Mouse (Mus musculus) small intestine, adult 2 months (tissue): ENCODE data around the gene Lbr. TPM values are rescaled to one million over a fixed set of nuclear protein-coding genes. Genes with fewer than 3 reads are reported as not detected.

Experiments used
- H3K27ac ChIP-seq: fragments of 200-500 bp; 2 replicates; pipeline ENCODE4 v1.5.1; 2012; ENCODE audit warnings: low read depth, low read length, control low read depth, inconsistent platforms; ENCODE audit not compliant: insufficient read depth
- H3K27me3 ChIP-seq: fragments of 200-500 bp; 2 replicates; pipeline ENCODE4 v1.6.1; 2012; ENCODE audit warnings: mild to moderate bottlenecking, moderate library complexity, low read length, inconsistent platforms; ENCODE audit not compliant: control insufficient read depth, insufficient read depth
- H3K36me3 ChIP-seq: fragments of 200-500 bp; 2 replicates; pipeline ENCODE4 v1.6.1; 2012; ENCODE audit warnings: mild to moderate bottlenecking, low read length, control low read depth, inconsistent platforms; ENCODE audit not compliant: control insufficient read depth, insufficient read depth
- H3K4me1 ChIP-seq: fragments of 200-500 bp; 2 replicates; pipeline ENCODE4 v1.6.1; 2012; ENCODE audit warnings: low read length, inconsistent platforms, mixed read lengths; ENCODE audit not compliant: control insufficient read depth, insufficient read depth, insufficient read length
- H3K4me3 ChIP-seq: fragments of 200-500 bp; 2 replicates; pipeline ENCODE4 v1.5.1; 2012; ENCODE audit warnings: low read depth, mild to moderate bottlenecking, control low read depth, inconsistent platforms, low read length, moderate library complexity
- CTCF ChIP-seq: fragments of 200-500 bp; IDR thresholded peaks from 2 replicates; pipeline ENCODE4 v1.5.1; 2012; ENCODE audit warnings: low read depth, mild to moderate bottlenecking, control low read depth, inconsistent platforms, low read length, moderate library complexity, mixed read lengths; ENCODE audit not compliant: insufficient replicate concordance, insufficient read length; ENCODE audit errors: extremely low read depth
- POLR2A ChIP-seq: fragments of 200-500 bp; IDR thresholded peaks from 2 replicates; pipeline ENCODE4 v1.6.1; 2012; ENCODE audit warnings: low read depth, mild to moderate bottlenecking, control low read depth, inconsistent platforms, low read length, moderate library complexity
- WGBS: fragments of 180-500 bp; shearing (Covaris S2); methylation state at CpG from one replicate; pipeline ENCODE4 v1.1.7; 2018; 5-methylcytosine and 5-hydroxymethylcytosine counted together
- polyA plus RNA-seq: library from polyadenylated mRNA; depleted of rRNA; stranded (reverse); fragments of >200 nt; gene quantifications from 2 replicates; pipeline ENCODE4 v1.2.3, GENCODE M21; 2012

Lbr gene
- polyA plus RNA-seq, 1 experiment = 13.5 TPM

DNA sequence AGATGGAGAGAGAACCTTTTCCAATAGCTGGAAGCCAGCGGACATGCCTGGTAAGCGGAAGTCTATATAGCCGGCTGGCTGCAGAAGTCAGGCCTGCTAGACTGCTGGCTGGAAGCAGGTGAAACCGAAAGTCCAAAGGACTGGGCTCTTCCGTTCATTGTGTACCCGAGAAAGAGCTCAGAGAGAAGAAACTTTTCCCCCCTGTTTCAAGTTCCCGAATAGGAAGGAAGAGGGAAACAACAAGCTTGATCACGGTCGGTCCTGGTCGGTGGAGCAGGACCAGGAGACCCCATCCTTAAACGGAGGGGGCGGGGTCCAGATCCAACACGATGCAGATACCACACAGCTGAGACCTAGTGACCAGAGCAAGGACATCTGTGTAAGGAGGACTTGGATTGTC, 9.6 kb upstream of the Lbr start:
- Histone ChIP-seq H3K4me1 (peaks cover 10% of the 10 kb centered on the region), H3K36me3 (no peaks in the 10 kb centered on the region), H3K4me3 (peak overlapping the region; percentile 71), H3K27ac (peak overlapping the region; percentile 94), H3K27me3 (no peaks in the 10 kb centered on the region)
- no peak; the same call in 1 of the 2 replicates for TF ChIP-seq POLR2A
- TF ChIP-seq CTCF = no peak
- 7% methylated on average over 13 of the region's 13 CpGs for WGBS

DNA sequence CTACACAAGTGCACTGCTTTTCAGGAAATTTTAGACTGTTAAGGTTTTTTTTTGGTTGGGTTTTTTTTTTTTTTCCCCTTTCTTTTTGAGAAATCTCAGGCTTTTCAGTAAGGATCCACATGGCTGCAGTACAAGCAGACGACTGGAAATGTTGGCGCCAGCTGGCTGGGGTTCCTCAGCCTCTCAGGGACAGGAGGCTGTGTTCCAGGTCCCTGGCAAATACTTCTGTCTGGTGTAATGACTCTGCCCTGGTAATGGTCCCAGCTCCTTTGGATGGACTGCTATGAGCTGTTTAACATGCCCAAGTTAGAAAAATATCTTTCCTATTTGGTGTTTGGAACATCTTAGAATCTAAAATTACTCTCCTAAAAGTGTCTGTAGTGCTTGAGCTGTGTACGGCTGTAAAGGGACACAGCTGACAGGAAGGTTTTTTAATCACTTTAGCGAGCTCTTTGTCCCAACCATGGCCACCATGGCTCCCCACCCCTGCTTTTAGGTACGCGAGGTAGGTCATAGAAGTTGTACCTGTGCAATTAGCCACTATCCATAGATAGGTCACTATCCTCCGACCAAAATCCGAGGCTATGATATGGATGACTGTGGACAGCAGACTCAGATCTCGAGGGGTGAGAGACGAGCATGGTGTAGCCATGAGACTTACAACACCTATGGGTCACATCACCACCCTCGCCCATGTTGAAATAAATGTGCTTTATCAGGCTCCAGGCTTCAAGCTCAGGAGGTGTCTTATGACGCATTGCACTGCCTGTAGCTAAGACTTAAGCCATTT, 8.9 kb upstream of the Lbr start:
- H3K4me1 ChIP-seq = peaks cover 10% of the 10 kb centered on the region
- H3K4me3 ChIP-seq = no peak overlapping the region
- no peak for TF ChIP-seq CTCF
- TF ChIP-seq POLR2A = no peak
- peak overlapping the region; percentile 94 for H3K27ac ChIP-seq
- H3K36me3 ChIP-seq = no peaks in the 10 kb centered on the region
- WGBS = 78% methylated on average over 12 of the region's 12 CpGs
- no peaks in the 10 kb centered on the region for H3K27me3 ChIP-seq

GRCm38 (mm10) chr1:181850441-181850840, 7.6 kb upstream of the Lbr start:
- 86% methylated on average over 4 of the region's 4 CpGs for WGBS
- no peak for TF ChIP-seq CTCF
- no peak for TF ChIP-seq POLR2A

GRCm38 (mm10) chr1:181848210-181848609, 5.4 kb upstream of the Lbr start:
- no peak for TF ChIP-seq CTCF
- no peaks in the 10 kb centered on the region for H3K27me3 ChIP-seq
- no peak overlapping the region for H3K4me3 ChIP-seq
- H3K36me3 ChIP-seq = no peaks in the 10 kb centered on the region
- H3K4me1 ChIP-seq = peaks cover 5% of the 10 kb centered on the region
- 97% methylated on average over 1 of the region's 1 CpGs for WGBS
- H3K27ac ChIP-seq = no peak overlapping the region

More at GRCm38 (mm10) chr1:181850441-181850840, 7.6 kb upstream of the Lbr start:
- Histone ChIP-seq H3K4me1 (peaks cover 10% of the 10 kb centered on the region), H3K27me3 (no peaks in the 10 kb centered on the region), H3K36me3 (no peaks in the 10 kb centered on the region), H3K4me3 (no peak overlapping the region), H3K27ac (no peak overlapping the region)

DNA sequence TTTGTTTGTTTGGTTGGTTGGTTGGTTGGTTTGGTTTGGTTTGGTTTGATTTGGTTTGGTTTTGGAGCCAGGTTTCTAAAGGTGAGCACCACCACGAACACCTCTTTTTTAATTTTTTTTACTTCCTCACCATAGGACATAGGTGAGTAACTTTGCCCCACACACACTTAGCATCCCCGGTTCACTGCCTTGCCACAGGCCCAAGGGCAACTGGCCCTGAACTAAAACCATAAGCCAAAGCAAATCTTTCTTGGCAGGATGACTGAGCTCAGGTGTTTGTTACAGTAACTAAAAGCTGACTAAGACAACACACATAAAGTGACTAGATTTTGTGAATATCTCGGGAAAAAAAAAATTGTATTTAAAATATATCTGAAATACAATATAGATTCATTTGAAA, 4.5 kb upstream of the Lbr start:
- WGBS = 89% methylated on average over 3 of the region's 3 CpGs
- TF ChIP-seq CTCF (no peak), POLR2A (no peak)
- Histone ChIP-seq H3K27me3 (no peaks in the 10 kb centered on the region), H3K4me3 (no peak overlapping the region), H3K36me3 (no peaks in the 10 kb centered on the region), H3K4me1 (peaks cover 6% of the 10 kb centered on the region; the same call in 1 of the 2 replicates), H3K27ac (no peak overlapping the region)

GRCm38 (mm10) chr1:181845767-181846166, 2.9 kb upstream of the Lbr start:
- no peaks in the 10 kb centered on the region for H3K36me3 ChIP-seq
- H3K4me1 ChIP-seq = peaks cover 3% of the 10 kb centered on the region; the same call in 1 of the 2 replicates
- TF ChIP-seq POLR2A = no peak
- no peak for TF ChIP-seq CTCF
- H3K4me3 ChIP-seq = no peak overlapping the region
- no peaks in the 10 kb centered on the region for H3K27me3 ChIP-seq
- no peak overlapping the region for H3K27ac ChIP-seq
- 83% methylated on average over 3 of the region's 3 CpGs for WGBS

GRCm38 (mm10) chr1:181844874-181845547, 2.2 kb upstream of the Lbr start:
- Histone ChIP-seq H3K4me3 (no peak overlapping the region), H3K36me3 (no peaks in the 10 kb centered on the region), H3K4me1 (peaks cover 6% of the 10 kb centered on the region; the same call in 1 of the 2 replicates), H3K27me3 (no peaks in the 10 kb centered on the region), H3K27ac (no peak overlapping the region)
- TF ChIP-seq CTCF (no peak), POLR2A (no peak)
- 91% methylated on average over 15 of the region's 15 CpGs for WGBS
